Mouse (Mus musculus) forebrain, embryonic 16.5 days (tissue): ENCODE results near the gene Tbata. TPM values are rescaled to one million over a fixed set of nuclear protein-coding genes. Genes with fewer than 3 reads are reported as not detected.

Experiments used
- ATAC-seq: fragments of 200-750 bp; cut with Nextera tagmentation; 2 replicates; pipeline ENCODE4 v1.8.0; 2017; ENCODE audit warnings: mild to moderate bottlenecking, moderate library complexity
- H3K27ac ChIP-seq: fragments of 300-500 bp; sonication (generic); 2 replicates; pipeline ENCODE4 v1.5.1; 2014; ENCODE audit warnings: low read length, control low read depth
- H3K27me3 ChIP-seq: fragments of 300-500 bp; sonication (generic); replicated peaks from 2 replicates; pipeline ENCODE4 v1.6.1; 2014; ENCODE audit warnings: low read length; ENCODE audit not compliant: control insufficient read depth, insufficient read depth
- H3K36me3 ChIP-seq: fragments of 300-500 bp; sonication (generic); 2 replicates; pipeline ENCODE4 v1.6.1; 2014; ENCODE audit not compliant: control insufficient read depth, insufficient read depth
- H3K4me1 ChIP-seq: fragments of 300-500 bp; sonication (generic); replicated peaks from 2 replicates; pipeline ENCODE4 v1.6.1; 2014; ENCODE audit warnings: low read length; ENCODE audit not compliant: control insufficient read depth, insufficient read depth
- H3K4me2 ChIP-seq: fragments of 300-500 bp; sonication (generic); 2 replicates; pipeline ENCODE4 v1.6.1; 2014; ENCODE audit warnings: mild to moderate bottlenecking, low read length, control low read depth
- H3K4me3 ChIP-seq: fragments of 300-500 bp; sonication (generic); replicated peaks from 2 replicates; pipeline ENCODE4 v1.5.1; 2014; ENCODE audit warnings: mild to moderate bottlenecking, low read length, control low read depth
- H3K9ac ChIP-seq: fragments of 300-500 bp; sonication (generic); replicated peaks from 2 replicates; pipeline ENCODE4 v1.6.1; 2014; ENCODE audit warnings: low read depth, low read length, control low read depth
- H3K9me3 ChIP-seq: fragments of 300-500 bp; sonication (generic); 2 replicates; pipeline ENCODE4 v1.6.1; 2016; ENCODE audit warnings: low read length; ENCODE audit not compliant: control insufficient read depth
- WGBS: fragments of 180-500 bp; shearing (Covaris S2); extraction: QIAGEN DNeasy Blood & Tissue Kit; methylation state at CpG from one replicate; pipeline ENCODE4 v1.1.7; 2014; 5-methylcytosine and 5-hydroxymethylcytosine counted together
- polyA plus RNA-seq: library from polyadenylated mRNA; unstranded; fragments of >200 nt; fragmentation: Nextera tagmentation; extraction: Ambion mirVana; gene quantifications from 2 replicates; pipeline ENCODE4 v1.2.1, GENCODE M21; 2015

Tbata gene
- polyA plus RNA-seq, 1 experiment from 2014 or later: 1.3 TPM

- 96% methylated on average over 6 of the region's 6 CpGs for WGBS
- no peak overlapping the region for H3K9ac ChIP-seq
- H3K4me2 ChIP-seq: no peak overlapping the region
- no peak for ATAC-seq
- no peak overlapping the region for H3K4me3 ChIP-seq
- no peak overlapping the region for H3K27ac ChIP-seq
- peaks cover 3% of the 10 kb centered on the region; the same call in 1 of the 2 replicates for H3K9me3 ChIP-seq
- H3K36me3 ChIP-seq: no peaks in the 10 kb centered on the region
- no peaks in the 10 kb centered on the region for H3K4me1 ChIP-seq
- H3K27me3 ChIP-seq: no peaks in the 10 kb centered on the region
These were observed 43.9 kb downstream of the Tbata start for GRCm38 (mm10) chr10:61215658-61216057.

GRCm38 (mm10) chr10:61216163-61216562 is 44.4 kb downstream of the Tbata start:
- 94% methylated on average over 4 of the region's 4 CpGs for WGBS
- Histone ChIP-seq H3K36me3 (no peaks in the 10 kb centered on the region), H3K4me1 (no peaks in the 10 kb centered on the region), H3K9me3 (peaks cover 3% of the 10 kb centered on the region; the same call in 1 of the 2 replicates), H3K4me3 (no peak overlapping the region), H3K4me2 (no peak overlapping the region), H3K27me3 (no peaks in the 10 kb centered on the region), H3K27ac (no peak overlapping the region), H3K9ac (no peak overlapping the region)
- no peak for ATAC-seq

GRCm38 (mm10) chr10:61219318-61219717 is 47.6 kb downstream of the Tbata start:
- H3K4me2 ChIP-seq: no peak overlapping the region
- H3K4me1 ChIP-seq: no peaks in the 10 kb centered on the region
- H3K9me3 ChIP-seq: peaks cover 3% of the 10 kb centered on the region; the same call in 1 of the 2 replicates
- no peak overlapping the region for H3K4me3 ChIP-seq
- no peak overlapping the region for H3K9ac ChIP-seq
- WGBS: 95% methylated on average over 4 of the region's 4 CpGs
- no peaks in the 10 kb centered on the region for H3K27me3 ChIP-seq
- no peaks in the 10 kb centered on the region for H3K36me3 ChIP-seq
- no peak overlapping the region for H3K27ac ChIP-seq
- ATAC-seq: no peak

DNA sequence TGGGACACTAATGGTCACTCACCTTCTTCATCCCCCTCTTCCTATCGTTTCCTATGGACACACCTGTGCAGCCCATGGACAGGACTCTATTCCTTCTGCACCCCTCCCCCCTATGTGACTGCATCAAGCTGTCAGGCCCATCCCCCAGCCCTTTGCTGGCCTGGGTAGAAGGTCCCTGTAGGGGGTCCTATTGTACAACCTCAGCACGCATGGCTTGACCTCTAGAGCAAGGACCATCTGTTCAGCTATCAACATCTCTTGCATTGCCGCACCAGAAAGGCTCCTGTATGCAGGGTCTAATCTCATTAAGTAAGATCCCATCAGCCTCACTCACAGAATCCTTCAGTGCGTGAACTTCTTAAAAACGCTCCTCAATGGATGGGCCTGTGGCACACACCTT is 53.9 kb downstream of the Tbata start:
- H3K4me1 ChIP-seq: no peaks in the 10 kb centered on the region
- no peaks in the 10 kb centered on the region for H3K36me3 ChIP-seq
- H3K27ac ChIP-seq: no peak overlapping the region
- ATAC-seq: no peak
- WGBS: 65% methylated on average over 5 of the region's 5 CpGs
- H3K4me3 ChIP-seq: no peak overlapping the region
- H3K9ac ChIP-seq: no peak overlapping the region
- H3K9me3 ChIP-seq: no peaks in the 10 kb centered on the region
- H3K27me3 ChIP-seq: no peaks in the 10 kb centered on the region
- no peak overlapping the region for H3K4me2 ChIP-seq

DNA sequence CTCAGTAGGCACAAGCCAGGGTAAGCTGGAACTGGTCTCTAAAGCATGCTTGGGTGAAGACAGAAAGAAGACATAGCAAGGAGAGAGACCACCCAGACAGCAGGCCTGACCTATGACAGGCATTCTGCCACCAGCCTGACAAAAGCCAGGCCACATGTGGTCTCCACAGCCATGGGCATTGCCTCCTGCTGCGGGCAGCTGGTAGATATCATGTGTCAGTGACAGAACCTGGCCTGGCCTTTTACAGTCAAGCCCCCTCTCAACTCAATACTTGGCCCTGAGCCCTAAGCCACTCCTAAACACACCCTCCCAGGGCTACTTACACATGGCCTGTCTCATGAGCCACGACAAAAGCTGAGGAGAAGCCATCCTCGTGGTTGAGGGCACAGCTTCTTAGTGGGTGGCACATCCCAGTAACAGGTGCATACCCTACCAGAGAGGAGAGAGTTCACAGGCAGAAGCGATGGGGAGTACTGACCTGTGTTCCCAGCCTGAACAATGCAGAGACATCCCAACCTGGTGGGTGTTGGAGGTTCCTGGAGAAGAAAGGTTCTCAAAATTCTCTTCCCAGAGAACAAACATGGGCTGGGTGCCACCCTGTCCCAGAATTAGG is 55.1 kb downstream of the Tbata start:
- WGBS: 62% methylated on average over 4 of the region's 4 CpGs

GRCm38 (mm10) chr10:61231756-61232155 is 60.0 kb downstream of the Tbata start:
- 83% methylated on average over 3 of the region's 3 CpGs for WGBS
- Histone ChIP-seq H3K27ac (no peak overlapping the region), H3K9ac (no peak overlapping the region), H3K9me3 (no peaks in the 10 kb centered on the region), H3K4me1 (no peaks in the 10 kb centered on the region), H3K36me3 (no peaks in the 10 kb centered on the region), H3K4me2 (no peak overlapping the region), H3K27me3 (no peaks in the 10 kb centered on the region), H3K4me3 (no peak overlapping the region)
- ATAC-seq: no peak

More for the DNA sequence above, 55.1 kb downstream of the Tbata start:
- no peak for ATAC-seq
- no peak overlapping the region for H3K9ac ChIP-seq
- H3K36me3 ChIP-seq: no peaks in the 10 kb centered on the region
- H3K4me1 ChIP-seq: no peaks in the 10 kb centered on the region
- no peak overlapping the region for H3K4me3 ChIP-seq
- no peaks in the 10 kb centered on the region for H3K9me3 ChIP-seq
- H3K27ac ChIP-seq: no peak overlapping the region
- H3K27me3 ChIP-seq: no peaks in the 10 kb centered on the region
- H3K4me2 ChIP-seq: no peak overlapping the region

DNA sequence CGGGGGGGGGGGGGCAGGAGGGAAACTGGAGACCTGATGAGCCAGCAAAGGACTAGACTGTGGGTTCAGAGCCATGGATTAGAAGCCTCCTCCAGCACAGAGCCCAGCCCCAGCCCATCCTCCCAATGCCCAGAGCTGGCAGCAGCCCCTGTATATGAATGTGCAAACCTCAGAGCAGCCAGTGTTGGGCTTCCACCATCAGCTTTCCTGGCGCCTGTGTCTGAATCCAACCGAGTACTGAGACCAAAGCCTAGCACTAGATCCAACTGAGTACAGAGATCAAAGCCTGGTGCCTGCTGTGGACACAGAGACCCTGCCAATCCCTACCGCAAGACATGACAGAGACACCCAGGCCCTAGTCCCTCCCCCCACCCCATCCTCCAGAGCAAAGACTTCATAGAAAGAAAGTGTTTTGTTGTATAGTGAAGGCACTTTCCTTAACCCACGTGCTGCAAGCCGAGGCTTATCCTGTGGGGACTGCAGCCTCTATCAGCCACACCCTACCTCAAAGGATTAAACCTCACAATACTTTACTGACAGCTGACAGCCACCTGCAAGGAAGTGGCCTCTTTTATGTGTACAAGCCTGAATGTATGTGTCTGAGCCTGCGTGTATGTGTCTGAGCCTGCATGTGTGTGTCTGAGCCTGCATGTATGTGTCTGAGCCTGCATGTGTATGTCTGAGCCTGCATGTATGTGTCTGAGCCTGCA is 61.3 kb downstream of the Tbata start:
- no peak overlapping the region for H3K27ac ChIP-seq
- ATAC-seq: peak; percentile 47; the same call in 1 of the 2 replicates
- H3K4me1 ChIP-seq: no peaks in the 10 kb centered on the region
- H3K36me3 ChIP-seq: no peaks in the 10 kb centered on the region
- H3K4me3 ChIP-seq: no peak overlapping the region
- no peaks in the 10 kb centered on the region for H3K9me3 ChIP-seq
- WGBS: 15% methylated on average over 6 of the region's 7 CpGs
- no peak overlapping the region for H3K9ac ChIP-seq
- no peaks in the 10 kb centered on the region for H3K27me3 ChIP-seq
- no peak overlapping the region for H3K4me2 ChIP-seq

GRCm38 (mm10) chr10:61234319-61234718 is 62.6 kb downstream of the Tbata start:
- Histone ChIP-seq H3K4me2 (no peak overlapping the region), H3K27me3 (no peaks in the 10 kb centered on the region), H3K9ac (no peak overlapping the region), H3K4me1 (no peaks in the 10 kb centered on the region), H3K4me3 (no peak overlapping the region), H3K27ac (no peak overlapping the region), H3K36me3 (no peaks in the 10 kb centered on the region), H3K9me3 (peaks cover 3% of the 10 kb centered on the region; the same call in 1 of the 2 replicates)
- no peak for ATAC-seq
- 73% methylated on average over 4 of the region's 4 CpGs for WGBS

DNA sequence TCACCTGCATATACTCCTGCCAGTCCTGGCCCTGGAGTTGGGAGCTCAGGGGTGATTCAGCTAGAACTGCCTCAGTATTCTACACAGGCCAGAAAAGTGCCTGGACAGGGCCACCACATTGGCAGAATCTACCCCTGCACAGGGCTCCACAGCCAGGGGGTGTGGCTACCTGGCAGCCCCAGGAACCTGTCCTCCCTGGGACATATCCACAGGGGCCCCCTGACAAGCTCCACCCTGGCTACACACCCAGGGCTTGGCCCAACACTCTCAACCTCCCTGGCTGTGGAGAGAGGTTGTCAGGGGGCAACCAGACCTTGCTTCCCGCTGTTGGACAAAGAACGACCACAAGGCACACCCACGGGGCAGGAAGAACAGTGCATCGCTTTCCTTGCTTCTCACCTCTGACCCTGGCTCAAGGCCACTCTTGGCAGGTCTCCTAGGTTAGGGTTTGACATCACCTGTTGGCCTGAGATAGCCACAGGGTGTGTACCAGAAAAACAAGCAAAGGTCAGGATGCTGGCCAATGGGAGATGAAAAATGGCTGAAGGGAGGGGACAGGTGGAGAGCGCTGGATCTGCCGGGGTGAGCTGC is 64.0 kb downstream of the Tbata start:
- WGBS: 88% methylated on average over 6 of the region's 6 CpGs
- Histone ChIP-seq H3K9me3 (peaks cover 3% of the 10 kb centered on the region; the same call in 1 of the 2 replicates), H3K4me3 (no peak overlapping the region), H3K27ac (no peak overlapping the region), H3K9ac (no peak overlapping the region), H3K36me3 (no peaks in the 10 kb centered on the region), H3K4me2 (no peak overlapping the region), H3K27me3 (no peaks in the 10 kb centered on the region), H3K4me1 (no peaks in the 10 kb centered on the region)
- no peak for ATAC-seq
